Mouse (Mus musculus) common myeloid progenitor, adult 5-6 weeks (primary cell): ENCODE measurements around the gene Arsk. TPM values are rescaled to one million over a fixed set of nuclear protein-coding genes. Genes with fewer than 3 reads are reported as not detected.

Experiments used
- ATAC-seq: replicated peaks from 2 replicates; pipeline ENCODE4 v1.8.0; 2016; ENCODE audit warnings: low read depth, mild to moderate bottlenecking, moderate TSS enrichment, inconsistent platforms; ENCODE audit not compliant: poor library complexity, severe bottlenecking
- total RNA-seq: library from RNA; stranded (forward); fragments of 200-1000, 187-1606 nt; gene quantifications from 2 replicates; pipeline ENCODE4 v1.2.3, GENCODE M21; 2017

Arsk gene
- total RNA-seq, 1 experiment from 2014 or later, result 14.1 TPM

- no peak for ATAC-seq
Observed at GRCm38 (mm10) chr13:76044971-76045370, 53.5 kb downstream of the Arsk start.

GRCm38 (mm10) chr13:76042455-76042854 is 56.0 kb downstream of the Arsk start:
- ATAC-seq, result no peak

- no peak for ATAC-seq
Observed at GRCm38 (mm10) chr13:76024588-76024987, 73.9 kb downstream of the Arsk start.

- ATAC-seq, result no peak
Observed at GRCm38 (mm10) chr13:76021782-76022181, 76.7 kb downstream of the Arsk start.

GRCm38 (mm10) chr13:76018844-76019400 is 79.5 kb downstream of the Arsk start:
- peak; percentile 5; the same call in 1 of the 2 replicates for ATAC-seq

GRCm38 (mm10) chr13:76017974-76018843 is 80.3 kb downstream of the Arsk start, which contains the start of gene Rfesd:
Gene Rfesd (minus strand): TSS chr13:76018719.
- ATAC-seq, result peak; percentile 92

GRCm38 (mm10) chr13:76017465-76017864 is 81.0 kb downstream of the Arsk start:
- ATAC-seq, result peak; percentile 53

- no peak for ATAC-seq
Observed at GRCm38 (mm10) chr13:76014511-76014910, 83.9 kb downstream of the Arsk start.

Other genes with a start within 250 kb of the Arsk start
- 11.6 and 33.7 TPM in 2 replicates for gene Rhobtb3, start 154.7 kb downstream of the Arsk start, total RNA-seq
- not detected in 2 replicates for gene Spata9, start 131.5 kb downstream of the Arsk start, total RNA-seq
- 23.2 and 92.9 TPM in 2 replicates for gene Rfesd, start 79.9 kb downstream of the Arsk start, total RNA-seq
- 0.05 TPM in 1 of 2 replicates, not detected in the other for gene Gpr150, start 41.7 kb downstream of the Arsk start, total RNA-seq
- 44.8 and 56.8 TPM in 2 replicates for gene Ttc37, start 74 bp upstream of the Arsk start, total RNA-seq
- gene Fam81b, start 206.4 kb upstream of the Arsk start, total RNA-seq, result not detected in 2 replicates